Mouse (Mus musculus) stomach, postnatal 0 days (tissue): Measurements from ENCODE around the gene Btbd9. TPM values are rescaled to one million over a fixed set of nuclear protein-coding genes. Genes with fewer than 3 reads are reported as not detected.

Experiments used
- ATAC-seq: fragments of 200-750 bp; cut with Nextera tagmentation; 2 replicates; pipeline ENCODE4 v1.8.0; 2017; ENCODE audit not compliant: low FRiP score, low TSS enrichment
- DNase-seq: peaks from one replicate; pipeline ENCODE4 v3.0.0-alpha.2; 2016; ENCODE audit warnings: low spot score
- H3K27ac ChIP-seq: fragments of 300-500 bp; sonication (generic); replicated peaks from 2 replicates; pipeline ENCODE4 v1.5.1; 2014; ENCODE audit warnings: mild to moderate bottlenecking, control low read depth
- H3K27me3 ChIP-seq: fragments of 300-500 bp; sonication (generic); 2 replicates; pipeline ENCODE4 v1.6.1; 2014; ENCODE audit warnings: low read length; ENCODE audit not compliant: control insufficient read depth, insufficient read depth
- H3K36me3 ChIP-seq: fragments of 300-500 bp; sonication (generic); 2 replicates; pipeline ENCODE4 v1.6.1; 2014; ENCODE audit warnings: low read length, mixed read lengths; ENCODE audit not compliant: control insufficient read depth, insufficient read depth
- H3K4me1 ChIP-seq: fragments of 300-500 bp; sonication (generic); replicated peaks from 2 replicates; pipeline ENCODE4 v1.6.1; 2014; ENCODE audit warnings: antibody characterized with exemption; ENCODE audit not compliant: control insufficient read depth, insufficient read depth
- H3K4me2 ChIP-seq: fragments of 300-500 bp; sonication (generic); replicated peaks from 2 replicates; pipeline ENCODE4 v1.6.1; 2014; ENCODE audit warnings: low read depth, mild to moderate bottlenecking, control low read depth, moderate library complexity
- H3K4me3 ChIP-seq: fragments of 300-500 bp; sonication (generic); 2 replicates; pipeline ENCODE4 v1.5.1; 2014; ENCODE audit warnings: low read depth, low read length, control low read depth
- H3K9ac ChIP-seq: fragments of 300-500 bp; sonication (generic); 2 replicates; pipeline ENCODE4 v1.6.1; 2014; ENCODE audit warnings: mild to moderate bottlenecking, low read length, control low read depth, mixed read lengths
- H3K9me3 ChIP-seq: fragments of 300-500 bp; sonication (generic); 2 replicates; pipeline ENCODE4 v1.6.1; 2016; ENCODE audit warnings: low read length; ENCODE audit not compliant: control insufficient read depth
- CTCF ChIP-seq: IDR thresholded peaks from 2 replicates; pipeline ENCODE4 v1.5.1; 2016; ENCODE audit warnings: antibody characterized with exemption, low read depth, mild to moderate bottlenecking, moderate library complexity
- EP300 ChIP-seq: optimal IDR thresholded peaks from 2 replicates; pipeline ENCODE3; 2016; ENCODE audit warnings: antibody characterized with exemption
- WGBS: fragments of 180-500 bp; shearing (Covaris S2); extraction: QIAGEN DNeasy Blood & Tissue Kit; methylation state at CpG from one replicate; pipeline ENCODE4 v1.1.7; 2014; 5-methylcytosine and 5-hydroxymethylcytosine counted together
- polyA plus RNA-seq: library from polyadenylated mRNA; unstranded; fragments of >200 nt; fragmentation: Nextera tagmentation; extraction: Ambion mirVana; gene quantifications from 2 replicates; pipeline ENCODE4 v1.2.1, GENCODE M21; 2015

Btbd9 gene
- polyA plus RNA-seq, 1 experiment from 2014 or later, result 34.6 TPM

DNA sequence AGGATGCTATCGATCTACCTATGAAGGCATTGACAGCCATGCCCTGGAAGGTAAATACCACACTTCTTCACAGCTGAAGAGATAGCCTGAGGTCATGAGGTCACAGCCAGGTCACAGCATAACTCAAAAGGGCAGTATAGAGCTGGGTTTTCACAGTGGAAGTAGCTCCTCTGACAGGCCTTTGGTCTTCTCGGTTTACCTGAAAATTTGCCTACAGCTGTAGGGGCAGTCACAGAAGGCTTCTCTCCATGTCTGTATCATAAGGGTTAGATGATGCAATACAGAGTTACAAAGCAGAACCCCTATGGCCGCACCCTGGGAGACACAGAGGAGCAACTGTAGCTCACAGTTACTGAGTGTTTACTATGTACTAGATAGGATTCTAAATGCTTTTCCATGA lies 163.3 kb downstream of the Btbd9 start:
- WGBS, result 64% methylated on average over 3 of the region's 3 CpGs
- H3K9ac ChIP-seq, result no peak overlapping the region
- DNase-seq, result no peak

DNA sequence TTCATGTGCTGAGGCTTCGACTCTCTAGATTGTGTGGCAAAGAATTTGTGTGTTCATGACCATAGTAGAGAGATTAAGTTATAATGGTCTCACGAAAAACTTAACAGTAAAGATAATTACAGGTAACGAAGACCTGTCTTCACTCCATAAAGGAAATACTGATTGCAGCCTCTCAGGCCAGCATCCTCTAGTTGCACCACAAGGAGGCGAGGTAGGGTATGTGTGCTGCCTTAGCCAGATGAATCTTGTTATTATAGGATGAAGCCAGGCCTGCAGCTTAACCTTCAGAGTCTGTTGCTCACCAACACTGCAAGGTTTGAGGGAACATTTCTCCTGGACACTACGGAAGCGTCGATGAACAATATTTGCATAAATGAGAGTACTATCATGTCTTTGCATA lies 170.3 kb downstream of the Btbd9 start:
- 93% methylated on average over 7 of the region's 7 CpGs for WGBS
- ATAC-seq (no peak), DNase-seq (no peak)
- TF ChIP-seq EP300 (no peak), CTCF (peak; percentile 63)
- Histone ChIP-seq H3K27ac (no peak overlapping the region), H3K4me1 (no peaks in the 10 kb centered on the region), H3K27me3 (no peaks in the 10 kb centered on the region), H3K9ac (no peak overlapping the region), H3K4me3 (no peak overlapping the region), H3K36me3 (no peaks in the 10 kb centered on the region), H3K4me2 (no peak overlapping the region), H3K9me3 (no peaks in the 10 kb centered on the region)

More for the DNA sequence above, 163.3 kb downstream of the Btbd9 start:
- H3K4me1 ChIP-seq, result no peaks in the 10 kb centered on the region
- no peak overlapping the region for H3K27ac ChIP-seq
- H3K4me2 ChIP-seq, result no peak overlapping the region
- TF ChIP-seq CTCF (no peak), EP300 (no peak)
- no peak overlapping the region for H3K4me3 ChIP-seq
- H3K27me3 ChIP-seq, result no peaks in the 10 kb centered on the region
- H3K36me3 ChIP-seq, result no peaks in the 10 kb centered on the region
- no peak for ATAC-seq
- H3K9me3 ChIP-seq, result no peaks in the 10 kb centered on the region

DNA sequence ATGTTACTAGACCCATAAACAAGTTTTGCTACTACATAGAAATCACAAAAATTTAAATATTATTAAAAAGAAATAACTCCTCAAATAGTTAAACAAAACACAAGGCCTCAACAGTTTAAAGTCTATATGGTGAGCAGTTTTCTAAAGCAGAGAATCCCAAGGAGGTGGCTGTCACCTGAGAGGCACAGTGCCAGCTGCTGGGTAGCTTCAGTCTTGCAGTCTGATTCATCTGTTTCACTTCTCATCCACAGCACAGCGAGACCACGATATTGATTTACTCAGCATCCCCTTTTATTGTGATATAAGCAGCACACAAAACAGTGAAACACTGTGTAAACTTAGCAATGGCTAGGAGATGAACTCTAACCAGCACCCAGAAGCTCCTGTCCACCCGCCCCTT lies 173.4 kb downstream of the Btbd9 start:
- Histone ChIP-seq H3K9ac (no peak overlapping the region), H3K9me3 (no peaks in the 10 kb centered on the region), H3K27ac (no peak overlapping the region), H3K4me3 (no peak overlapping the region), H3K36me3 (no peaks in the 10 kb centered on the region), H3K4me2 (no peak overlapping the region), H3K27me3 (no peaks in the 10 kb centered on the region), H3K4me1 (no peaks in the 10 kb centered on the region)
- ATAC-seq (no peak), DNase-seq (no peak)
- TF ChIP-seq CTCF, result no peak
- TF ChIP-seq EP300, result no peak
- WGBS, result 78% methylated on average over 3 of the region's 3 CpGs

GRCm38 (mm10) chr17:30395261-30395660 lies 181.0 kb downstream of the Btbd9 start:
- H3K9me3 ChIP-seq, result no peaks in the 10 kb centered on the region; the same call in 1 of the 2 replicates
- H3K27me3 ChIP-seq, result no peaks in the 10 kb centered on the region
- no peak overlapping the region for H3K4me3 ChIP-seq
- H3K4me1 ChIP-seq, result no peaks in the 10 kb centered on the region
- ATAC-seq (no peak), DNase-seq (no peak)
- 68% methylated on average over 4 of the region's 4 CpGs for WGBS
- no peak overlapping the region for H3K4me2 ChIP-seq
- H3K9ac ChIP-seq, result no peak overlapping the region
- H3K36me3 ChIP-seq, result no peaks in the 10 kb centered on the region
- no peak overlapping the region for H3K27ac ChIP-seq
- TF ChIP-seq CTCF, result no peak
- no peak for TF ChIP-seq EP300

- H3K9me3 ChIP-seq, result no peaks in the 10 kb centered on the region
- no peak for DNase-seq
- TF ChIP-seq EP300, result no peak
- no peak for TF ChIP-seq CTCF
- no peaks in the 10 kb centered on the region for H3K27me3 ChIP-seq
- no peak for ATAC-seq
- H3K4me2 ChIP-seq, result no peak overlapping the region
- 72% methylated on average over 4 of the region's 4 CpGs for WGBS
- H3K36me3 ChIP-seq, result no peaks in the 10 kb centered on the region
- no peak overlapping the region for H3K9ac ChIP-seq
- H3K27ac ChIP-seq, result no peak overlapping the region
- no peak overlapping the region for H3K4me3 ChIP-seq
- no peaks in the 10 kb centered on the region for H3K4me1 ChIP-seq
Measured at GRCm38 (mm10) chr17:30392031-30392430, 184.3 kb downstream of the Btbd9 start.

DNA sequence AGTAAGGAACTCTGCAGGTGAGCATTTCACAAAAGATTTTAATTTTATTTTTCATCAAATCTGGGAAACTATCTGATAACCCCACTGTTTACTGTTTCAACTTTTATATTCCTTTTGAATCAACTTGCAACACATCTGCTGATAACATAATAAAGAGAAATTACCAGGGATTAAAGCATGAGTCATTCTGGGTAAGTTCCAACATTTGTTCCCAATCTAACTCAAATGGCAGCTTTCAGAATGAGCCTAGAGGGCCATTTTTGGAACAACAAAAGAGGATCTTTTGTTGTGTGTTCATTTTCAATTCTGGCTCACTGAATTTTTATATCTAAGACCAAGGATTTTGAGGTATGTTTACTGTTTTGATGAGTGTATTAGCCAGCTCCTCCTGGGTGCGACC lies 185.1 kb downstream of the Btbd9 start:
- H3K9me3 ChIP-seq, result no peaks in the 10 kb centered on the region
- no peaks in the 10 kb centered on the region for H3K4me1 ChIP-seq
- no peak overlapping the region for H3K4me3 ChIP-seq
- H3K9ac ChIP-seq, result no peak overlapping the region
- TF ChIP-seq EP300 (no peak), CTCF (no peak)
- no peaks in the 10 kb centered on the region for H3K27me3 ChIP-seq
- H3K27ac ChIP-seq, result no peak overlapping the region
- no peak for DNase-seq
- no peak for ATAC-seq
- H3K4me2 ChIP-seq, result no peak overlapping the region
- WGBS, result 80% methylated on average over 1 of the region's 1 CpGs
- H3K36me3 ChIP-seq, result no peaks in the 10 kb centered on the region
